Mouse (Mus musculus) urinary bladder, adult 2 months (tissue): ENCODE measurements around the gene Oard1. TPM values are rescaled to one million over a fixed set of nuclear protein-coding genes. Genes with fewer than 3 reads are reported as not detected.

ENCODE experiments used
- DNase-seq: peaks from one replicate; pipeline ENCODE4 v3.0.0; 2022; ENCODE audit warnings: low spot score
- polyA plus RNA-seq: library from polyadenylated mRNA; depleted of rRNA; stranded (reverse); fragments of >200 nt; gene quantifications from 2 replicates; pipeline ENCODE4 v1.2.3, GENCODE M21; 2012

Gene Oard1
- polyA plus RNA-seq, 1 experiment, result 42.4 TPM

DNA sequence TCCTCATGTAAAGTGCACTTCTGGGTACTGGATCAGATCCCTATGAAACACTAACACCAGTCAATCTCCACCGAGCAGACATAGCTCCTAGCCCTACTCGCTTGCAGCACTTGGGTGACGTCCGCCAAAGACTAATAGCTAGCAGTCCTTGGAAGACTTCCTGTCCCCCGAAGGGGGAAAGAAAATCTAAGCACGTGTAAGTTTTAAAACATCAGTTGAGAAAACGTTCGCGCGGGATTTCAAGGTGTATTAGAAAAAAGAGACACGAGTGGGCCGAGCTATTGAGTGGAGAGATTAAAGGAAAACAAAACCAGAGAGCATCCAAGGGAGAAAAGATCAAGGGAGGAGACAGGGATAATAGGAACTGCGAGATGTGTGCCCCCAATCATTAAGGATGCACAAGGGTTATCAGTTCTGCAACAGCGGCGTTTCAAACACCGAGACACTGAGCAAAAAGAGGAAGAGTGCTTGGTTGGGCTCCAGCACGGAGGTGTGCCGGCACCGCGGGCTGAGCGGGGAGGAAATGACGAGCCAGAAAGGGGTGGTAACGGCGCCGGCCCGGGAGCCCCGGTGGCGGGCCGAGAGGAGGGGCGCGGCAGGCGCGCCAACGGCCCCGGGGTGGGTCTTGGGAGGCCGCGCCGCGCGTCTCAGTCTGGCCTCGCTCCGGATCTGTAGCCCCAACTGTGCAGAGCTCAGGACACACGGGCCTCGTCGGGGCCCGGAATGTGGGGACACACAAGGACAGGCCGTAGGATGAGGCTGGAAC, 1.1 kb upstream of the Oard1 start:
- peak; percentile 59 for DNase-seq

DNA sequence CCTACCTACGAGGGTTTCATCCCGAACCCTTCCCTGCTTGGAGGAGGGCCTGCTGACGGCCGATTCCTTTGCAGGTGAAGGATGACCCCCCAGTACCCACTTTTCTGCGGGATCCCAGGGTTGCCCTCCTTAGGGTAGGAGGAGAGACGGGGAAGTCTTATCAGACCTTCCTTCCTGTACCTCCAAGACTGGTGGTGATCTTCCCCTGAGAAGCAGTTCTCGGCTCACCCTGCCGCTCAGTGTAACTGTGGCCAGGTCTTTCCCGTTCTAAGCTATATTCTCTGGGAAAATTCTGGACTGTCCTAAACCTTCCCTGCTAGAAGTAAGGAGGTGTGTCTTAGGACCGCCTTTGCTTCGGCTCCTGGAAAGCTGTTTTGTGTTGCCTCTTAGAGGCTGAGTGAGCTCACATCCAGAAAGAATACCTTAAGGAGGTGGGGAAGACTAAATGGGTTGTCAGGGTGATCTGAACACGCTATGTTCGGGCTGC, 528 bp downstream of the Oard1 start:
- DNase-seq, result no peak

DNA sequence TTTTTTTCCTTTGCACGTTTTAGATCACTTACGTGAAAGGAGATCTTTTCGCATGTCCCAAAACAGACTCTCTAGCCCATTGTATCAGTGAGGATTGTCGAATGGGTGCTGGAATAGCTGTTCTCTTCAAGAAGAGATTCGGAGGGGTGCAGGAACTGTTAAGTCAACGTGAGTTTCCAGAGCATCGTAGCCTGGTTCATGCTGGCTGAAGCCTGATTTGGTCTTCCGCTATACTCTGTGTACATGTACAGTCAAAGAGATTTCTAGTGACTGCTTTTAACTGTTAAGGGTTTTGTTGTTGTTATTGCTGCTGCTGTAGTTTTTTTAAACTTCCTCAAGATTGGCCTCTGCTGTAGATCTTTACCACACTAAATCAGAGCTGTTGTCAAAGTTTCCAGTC, 1.4 kb downstream of the Oard1 start:
- no peak for DNase-seq

DNA sequence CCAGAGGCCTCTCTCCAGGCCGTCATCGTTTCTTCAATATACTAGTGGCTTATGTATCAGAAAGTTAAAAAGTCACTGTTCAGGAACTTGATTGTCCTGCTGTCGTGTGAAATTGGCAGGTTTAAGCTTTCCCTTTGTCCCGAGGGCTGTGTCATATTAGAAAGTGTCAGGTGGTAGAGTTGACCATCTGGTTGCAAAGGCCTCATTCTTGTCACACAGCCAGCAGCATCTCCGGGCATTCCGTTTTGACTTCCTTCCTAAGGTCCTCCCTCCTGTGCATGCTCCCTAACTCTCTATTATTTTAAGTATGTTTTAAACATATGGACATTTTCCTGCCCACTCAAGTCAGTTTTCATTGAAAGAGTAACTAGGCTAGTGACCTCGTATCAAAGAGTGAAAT, 6.2 kb downstream of the Oard1 start:
- DNase-seq, result no peak

DNA sequence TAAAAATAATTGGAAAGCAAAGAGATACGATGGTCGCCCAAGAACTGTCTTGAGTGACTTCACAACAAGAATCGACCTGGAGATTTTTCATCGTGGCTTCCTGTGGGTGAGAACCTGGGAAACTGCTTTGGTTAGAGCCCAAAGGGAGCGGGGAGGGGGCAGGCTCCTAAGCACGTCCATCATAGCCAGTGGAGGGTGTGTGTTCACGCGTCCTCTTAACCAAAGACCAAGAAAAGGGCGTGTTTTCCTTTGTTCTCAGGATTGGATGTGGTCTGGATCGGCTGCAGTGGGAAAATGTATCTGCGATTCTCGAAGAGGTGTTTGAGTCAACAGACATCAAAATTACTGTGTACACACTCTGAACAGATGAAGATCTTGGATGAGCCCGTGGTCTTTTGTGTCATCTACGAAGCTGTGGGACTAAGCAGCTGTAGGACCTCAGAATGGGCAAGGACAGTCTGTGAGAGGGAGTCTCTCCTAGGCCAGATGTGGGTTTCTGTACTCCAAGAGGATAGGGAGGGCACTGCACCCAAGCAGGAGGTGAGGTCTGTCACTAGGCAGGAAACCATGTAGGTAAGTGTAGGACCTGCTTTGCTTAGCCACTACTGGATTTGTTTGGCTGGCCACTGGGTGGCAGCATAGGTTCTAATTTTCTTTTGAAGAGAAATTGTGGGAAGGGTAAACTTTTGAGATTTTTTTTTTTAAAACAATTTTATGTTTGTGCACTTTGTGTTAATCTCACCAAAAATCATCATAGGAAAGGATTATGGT, 6.8 kb downstream of the Oard1 start:
- no peak for DNase-seq

DNA sequence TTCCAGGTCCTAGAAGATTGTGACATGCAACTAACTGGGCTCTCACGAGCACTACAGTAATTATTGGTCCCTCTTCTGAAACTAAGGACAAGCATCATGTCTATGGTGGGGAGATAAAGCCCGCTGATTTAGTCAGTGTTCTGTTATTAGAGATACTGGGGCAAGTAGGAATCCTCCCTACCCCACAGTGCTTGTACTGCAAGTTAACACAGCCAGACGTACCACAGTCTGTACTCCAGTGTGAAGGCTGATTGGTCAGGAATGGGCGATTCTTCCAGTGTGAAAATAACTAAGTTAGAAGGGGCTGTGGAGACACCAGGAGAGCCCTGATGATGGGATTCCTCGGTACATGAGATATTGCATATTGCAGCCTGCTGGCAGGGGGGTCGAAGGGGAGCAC, 7.7 kb downstream of the Oard1 start:
- no peak for DNase-seq

DNA sequence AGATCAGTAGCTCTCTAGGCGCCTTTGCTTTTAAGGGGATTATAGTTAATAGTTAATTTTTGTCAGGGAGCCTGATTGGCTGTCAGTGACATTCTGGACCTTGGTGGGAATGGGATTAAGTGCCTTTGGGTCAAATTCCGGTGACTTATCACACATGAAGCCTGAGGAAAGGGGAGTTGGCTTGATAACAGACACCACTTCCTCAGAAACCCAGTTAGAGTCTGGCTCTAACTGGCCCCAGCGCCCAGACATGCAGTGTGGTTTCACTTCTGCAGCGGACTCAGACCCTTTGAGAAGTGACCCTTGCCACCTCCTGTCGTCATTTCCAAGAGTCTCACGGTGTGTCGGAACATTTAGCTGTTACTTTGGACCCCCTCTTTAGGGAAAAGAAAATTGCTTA, 8.4 kb downstream of the Oard1 start:
- DNase-seq, result no peak

DNA sequence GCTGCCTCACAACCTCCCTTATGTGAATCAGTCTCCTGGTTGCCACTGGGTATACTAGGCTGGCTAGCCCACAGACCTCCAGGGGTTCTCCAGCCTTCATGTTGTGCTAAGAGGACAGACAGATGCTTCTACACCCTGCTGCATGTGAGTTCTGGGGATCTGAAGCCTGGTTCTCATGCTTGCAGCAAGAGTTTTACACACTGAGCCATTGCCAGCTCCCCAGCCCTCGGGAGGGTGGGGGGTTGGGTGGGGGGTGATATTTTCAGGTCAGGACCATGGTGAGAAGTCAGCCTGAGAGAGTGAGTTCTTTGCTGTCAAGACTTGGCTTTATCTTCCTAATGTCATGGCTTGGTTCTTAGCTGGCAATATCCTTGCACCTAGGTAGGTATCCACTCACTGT, 9.0 kb downstream of the Oard1 start:
- DNase-seq, result no peak

DNA sequence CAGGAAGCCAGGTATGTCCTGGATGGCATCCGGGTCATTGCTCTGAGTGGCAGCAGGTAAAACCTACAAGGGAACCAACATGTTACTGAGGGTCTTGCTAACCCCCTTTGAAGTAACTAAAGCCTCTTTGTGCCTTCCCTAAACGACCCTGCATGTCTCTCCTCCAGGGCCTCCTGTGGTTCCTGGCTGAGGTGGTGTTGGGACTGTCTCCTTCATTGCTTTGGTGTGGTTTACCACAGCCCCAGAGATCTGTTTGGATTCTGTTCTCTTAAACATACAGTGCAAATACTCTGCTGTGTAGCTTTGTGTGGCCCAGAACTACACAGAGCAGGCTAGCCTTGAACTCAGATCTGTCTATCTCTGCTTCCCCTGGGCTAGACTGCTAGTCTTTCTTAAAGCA, 9.8 kb downstream of the Oard1 start:
- no peak for DNase-seq

DNA sequence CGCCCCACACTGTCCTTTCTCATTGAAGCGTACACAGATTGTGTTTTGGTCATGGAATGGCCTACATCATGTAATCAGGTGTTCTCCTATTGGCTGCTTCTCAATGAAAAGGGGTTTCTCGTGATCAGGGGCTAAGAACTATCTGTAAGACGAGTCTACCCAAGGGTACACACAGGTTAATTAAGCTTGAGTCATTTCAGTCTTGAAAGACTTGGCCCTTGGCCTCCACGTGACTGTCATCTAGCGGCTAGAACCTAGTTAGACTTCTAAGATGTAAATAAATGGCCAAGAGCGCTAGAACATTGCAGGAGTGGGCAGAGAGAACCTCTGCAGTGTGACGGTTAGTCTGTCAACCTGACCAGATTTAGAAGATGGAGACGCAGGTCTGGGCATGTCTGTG, 14.4 kb downstream of the Oard1 start:
- no peak for DNase-seq

DNA sequence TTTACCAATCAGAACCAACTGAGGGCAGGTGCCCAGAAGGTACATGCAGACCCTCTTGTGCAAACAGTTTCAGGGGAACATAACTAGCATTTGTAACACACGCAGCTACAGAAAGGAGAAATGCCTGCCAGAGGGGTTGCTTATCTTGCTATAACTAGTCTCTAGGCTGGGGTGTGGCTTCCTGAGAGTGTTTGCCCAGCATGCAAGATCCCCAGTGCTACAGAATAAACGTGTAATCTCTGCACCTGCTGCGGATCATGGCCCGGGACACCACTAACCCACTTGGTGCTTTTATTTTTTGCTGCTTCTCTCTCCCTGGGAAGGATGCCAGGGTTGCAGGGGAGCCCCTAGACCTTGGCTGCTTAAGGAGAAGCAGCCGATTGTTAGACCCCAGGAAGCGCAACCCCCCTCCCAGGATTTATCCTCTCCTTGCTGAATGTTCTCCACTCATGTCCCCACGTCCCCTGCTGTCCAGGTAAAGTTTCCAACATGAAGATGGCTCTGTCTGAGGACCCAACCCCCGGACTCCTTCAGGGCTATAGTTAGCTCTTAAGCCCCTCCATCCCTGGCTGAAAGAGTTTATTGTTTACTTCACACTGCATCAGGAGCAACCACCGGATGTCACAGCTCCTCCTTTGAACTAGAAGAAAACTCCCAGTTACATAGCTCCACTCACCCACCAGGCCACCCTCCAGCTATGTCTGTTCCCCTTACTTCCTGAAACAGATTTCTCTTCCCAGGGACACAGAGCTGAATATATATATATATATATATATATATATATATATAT, 16.2 kb downstream of the Oard1 start:
- DNase-seq, result no peak

DNA sequence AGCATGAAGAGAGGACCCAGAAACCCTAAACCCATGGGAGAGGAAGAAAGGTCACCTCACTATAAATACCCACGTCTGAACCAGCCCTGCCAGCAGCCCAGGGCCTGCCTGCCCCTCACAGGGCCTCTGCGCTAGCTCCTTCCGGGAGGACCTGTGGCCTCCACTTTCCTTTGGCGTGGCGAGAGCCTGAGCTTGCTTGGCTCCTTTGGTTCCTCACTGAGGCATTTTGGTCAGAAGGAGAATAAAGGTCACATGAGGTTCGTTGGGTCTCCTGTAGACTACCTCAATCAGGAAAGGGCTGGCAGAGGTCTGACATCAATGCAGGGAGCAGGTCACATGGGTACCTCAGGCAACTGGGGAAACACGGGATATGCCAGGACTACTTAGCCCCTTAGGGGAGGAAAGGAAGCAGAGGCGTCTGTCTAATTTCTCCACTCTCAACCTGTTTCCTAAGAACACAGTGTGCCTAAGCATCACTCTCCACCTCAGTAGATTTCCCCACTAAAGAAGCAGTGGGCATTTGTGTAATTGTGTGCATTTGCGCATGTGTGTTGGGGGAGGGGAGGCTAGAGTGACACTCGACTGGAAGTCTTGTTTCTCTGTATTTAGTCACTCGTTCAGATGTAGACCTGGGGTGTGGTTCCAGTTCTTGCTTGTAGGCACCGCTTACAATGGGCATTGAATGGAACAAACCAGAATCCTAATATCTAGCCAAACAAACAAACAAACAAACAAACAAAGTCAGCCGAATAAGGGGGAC, 17.4 kb downstream of the Oard1 start:
- DNase-seq, result no peak

DNA sequence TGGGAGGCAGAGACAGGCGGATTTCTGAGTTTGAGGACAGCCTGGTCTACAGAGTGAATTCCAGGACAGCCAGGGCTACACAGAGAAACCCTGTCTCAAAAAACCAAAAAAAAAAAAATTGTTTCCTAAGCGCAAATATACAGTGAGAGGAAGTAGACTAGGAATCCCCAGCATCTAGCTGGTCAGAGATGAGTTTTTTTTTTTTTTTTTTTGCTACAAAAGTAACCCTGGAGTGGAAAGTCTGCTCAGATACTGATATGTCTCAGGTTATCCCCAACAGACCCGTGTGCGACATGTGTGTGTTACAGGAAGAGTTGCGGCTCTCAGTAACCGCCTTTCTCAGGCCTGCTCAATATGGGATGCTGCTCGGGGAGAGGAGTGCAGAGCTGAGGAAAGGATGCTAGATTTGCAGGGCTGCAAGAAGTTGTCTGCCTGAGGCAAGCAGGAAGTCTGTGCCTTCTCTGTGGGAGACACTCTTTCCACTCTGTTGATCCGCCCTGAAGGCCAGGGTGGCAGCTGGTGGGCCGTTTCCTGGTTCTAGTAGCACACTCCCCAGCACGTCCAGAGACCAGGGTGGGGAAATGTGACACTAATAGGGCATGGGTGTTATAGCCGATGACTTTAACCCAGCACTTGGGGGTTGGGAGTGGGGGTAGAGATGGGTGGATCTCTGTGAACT, 18.2 kb downstream of the Oard1 start:
- DNase-seq, result no peak

DNA sequence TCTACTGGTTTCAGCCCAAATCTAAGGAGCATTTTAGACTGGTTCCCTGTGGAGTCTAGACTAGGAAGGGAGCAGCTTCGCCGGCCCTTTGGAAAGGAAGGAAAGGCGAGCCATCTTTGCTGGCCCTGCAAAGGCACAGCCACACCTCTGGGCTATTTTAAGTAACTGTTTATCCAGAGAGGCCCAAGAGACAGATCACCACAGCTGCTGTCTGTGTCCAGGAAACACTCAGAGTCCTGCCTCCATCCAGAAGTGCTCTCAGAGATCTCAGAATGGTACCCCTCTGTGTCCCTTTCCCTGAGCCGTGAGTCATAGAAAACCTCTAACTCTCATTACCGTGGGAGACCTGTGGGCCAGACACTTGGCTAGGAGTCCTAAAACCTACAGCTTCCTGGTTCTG, 20.6 kb downstream of the Oard1 start:
- DNase-seq, result no peak

DNA sequence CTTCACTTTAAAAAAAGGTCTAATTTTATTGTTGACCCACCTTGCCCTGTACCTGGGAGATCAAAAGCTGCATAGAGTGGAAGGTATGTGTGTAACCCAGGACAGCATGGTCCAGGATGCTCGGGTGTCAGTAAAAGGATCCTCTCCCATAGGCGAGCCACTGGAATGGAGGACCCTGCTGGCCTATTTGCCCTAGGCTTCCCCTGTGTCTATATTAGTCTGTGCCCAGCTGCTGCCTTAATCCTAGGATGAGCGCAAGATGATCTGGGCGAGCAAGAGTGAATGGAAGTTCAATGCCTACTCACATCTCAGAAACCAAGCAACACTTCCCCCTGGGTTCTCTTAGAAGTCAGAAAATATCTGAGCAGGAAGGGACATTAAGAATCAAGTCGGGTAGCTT, 21.2 kb downstream of the Oard1 start:
- DNase-seq, result no peak

DNA sequence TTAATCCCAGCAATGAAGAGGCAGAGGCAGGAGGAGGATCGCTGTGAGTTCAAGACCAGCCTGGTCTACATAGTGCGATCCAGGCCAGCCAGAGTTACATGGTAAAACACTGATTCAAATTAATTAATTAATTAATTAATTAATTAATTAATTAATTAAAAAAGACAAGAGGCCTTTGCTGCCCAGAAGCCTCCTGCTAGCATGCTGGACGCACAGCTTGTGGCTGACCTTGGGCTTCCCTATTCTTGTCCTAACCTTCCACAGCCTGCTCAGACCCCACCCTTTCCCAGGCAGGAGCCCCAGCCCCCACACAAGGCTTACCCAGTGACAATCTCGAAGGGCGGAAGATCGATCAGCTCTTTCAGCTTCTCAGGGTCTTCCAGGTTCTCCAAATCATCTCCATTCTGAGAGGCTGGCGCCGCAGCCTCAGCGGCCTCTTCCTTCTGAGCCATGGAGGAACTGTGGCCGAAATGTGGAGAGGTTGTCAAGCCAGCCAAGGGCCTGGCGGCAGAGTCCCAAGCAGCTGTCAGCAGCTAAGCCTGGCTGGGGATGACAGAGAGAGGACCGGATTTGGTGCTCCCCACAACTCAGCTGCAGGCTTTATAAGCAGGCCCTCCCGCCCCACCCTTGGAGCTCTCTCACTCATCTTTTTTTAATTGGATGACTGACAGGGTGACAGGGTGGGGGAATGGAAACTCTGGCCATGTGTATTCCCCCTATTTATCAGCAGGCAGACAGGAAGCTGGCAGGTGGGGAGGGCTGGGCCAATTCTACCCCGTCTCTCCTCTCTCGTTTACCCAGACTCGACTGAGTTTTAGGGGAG, 22.6 kb downstream of the Oard1 start, which contains the start of gene Apobec2:
Apobec2 (minus strand) TSS at position 773 of the 823 bp plus-strand sequence.
- DNase-seq, result no peak

DNA sequence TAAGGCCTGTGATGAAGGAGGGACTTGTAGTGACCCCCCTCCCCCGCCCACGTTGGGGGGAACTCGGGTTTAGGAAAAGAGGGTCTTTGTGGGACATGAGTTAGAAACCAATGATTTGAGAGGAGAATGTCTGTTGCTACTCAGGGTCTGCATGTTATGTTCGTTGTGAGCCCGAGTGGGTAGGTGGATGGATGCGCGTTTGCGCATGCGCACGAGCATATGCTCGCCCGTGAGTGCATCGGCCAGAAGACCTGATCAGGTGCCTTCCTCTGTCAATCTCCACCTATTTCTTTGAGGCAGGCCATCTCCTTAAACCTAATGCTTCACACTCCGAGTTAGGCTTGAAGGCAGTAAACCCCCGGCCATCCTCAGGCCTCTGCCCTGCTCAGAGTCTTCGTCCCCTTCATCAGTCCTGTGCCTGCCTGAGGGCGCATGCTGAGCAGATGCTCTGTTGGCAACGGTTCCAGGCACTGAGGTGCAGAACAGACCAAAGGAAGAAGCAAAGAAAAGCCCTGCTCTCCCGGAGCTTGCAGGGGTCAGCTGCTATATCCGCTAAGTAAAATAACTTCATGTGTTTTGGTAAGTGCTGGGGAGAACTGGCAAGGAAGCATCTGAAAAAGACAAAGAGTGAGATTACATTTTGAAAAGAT, 23.3 kb downstream of the Oard1 start:
- no peak for DNase-seq

DNA sequence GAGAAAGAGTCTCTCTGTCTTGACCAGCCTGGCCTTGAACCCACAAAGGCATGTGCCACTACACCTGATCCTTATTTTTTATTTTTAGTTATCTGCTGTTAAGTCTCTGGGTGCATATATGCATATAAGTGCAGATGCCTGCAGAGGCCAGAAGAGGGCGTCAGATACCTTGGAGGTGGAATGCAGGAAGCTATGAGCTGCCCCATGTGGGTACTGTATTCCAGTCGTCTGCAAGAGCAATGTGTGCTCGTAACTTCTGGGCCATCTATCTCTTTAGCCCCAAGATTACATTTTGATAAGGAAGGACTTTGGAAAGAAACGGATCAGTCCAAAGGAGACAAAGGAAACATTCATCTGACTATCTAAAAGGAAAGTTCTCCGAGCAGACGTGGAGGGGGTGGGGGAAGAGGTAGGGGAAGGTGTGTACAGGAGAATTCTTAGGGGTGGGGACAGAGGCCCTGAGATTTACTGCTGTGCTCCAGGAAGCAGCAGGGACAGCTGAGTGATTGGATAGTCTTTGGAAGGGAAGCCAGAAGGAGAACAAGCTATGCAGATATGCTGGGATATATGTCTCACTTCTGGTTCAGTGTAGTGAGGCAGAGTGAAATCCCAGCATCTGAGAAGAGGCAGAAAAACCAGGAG, 24.0 kb downstream of the Oard1 start:
- no peak for DNase-seq

DNA sequence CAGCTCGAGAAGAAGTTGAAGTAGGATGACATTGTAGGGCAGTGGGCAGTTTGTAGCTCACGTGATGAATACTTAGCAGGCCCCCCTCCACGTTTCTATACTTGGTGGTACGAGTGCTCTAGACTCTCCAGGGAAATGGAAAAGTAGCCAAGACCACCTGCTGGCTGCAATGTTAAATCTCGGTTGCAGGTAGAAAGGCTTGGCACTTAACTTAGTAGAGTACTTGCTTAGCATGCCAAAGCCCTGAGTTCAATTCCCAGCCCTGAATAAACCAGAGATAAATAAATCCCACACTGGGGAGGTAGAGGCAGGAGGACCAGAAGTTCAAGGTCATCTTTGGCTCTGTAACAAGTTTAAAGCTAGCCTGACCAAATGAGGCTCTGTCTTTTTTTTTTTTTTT, 24.7 kb downstream of the Oard1 start:
- DNase-seq, result no peak
